Mouse (Mus musculus): ENCODE measurements around the gene Ces2c. TPM values are rescaled to one million over a fixed set of nuclear protein-coding genes. Genes with fewer than 3 reads are reported as not detected.

The Ces2c gene
- not detected in 2 replicates for polyA plus RNA-seq (2012; ENCODE audit: insufficient read depth, insufficient read length, missing spikeins)

- H3K4me3 ChIP-seq (ENCODE audit: insufficient read depth, low read length), result no peak within 1 kb of the TSS
- no peaks in the 10 kb centered on the region for H3K4me1 ChIP-seq (ENCODE audit: control insufficient read depth, insufficient read depth, low read length)
- TF ChIP-seq POLR2A (IDR thresholded peaks at IDR 0.05; ENCODE audit: borderline replicate concordance, low read depth, low read length), result no peak
- no peak for TF ChIP-seq CTCF (IDR thresholded peaks at IDR 0.05; ENCODE audit: low read depth, low read length)
- H3K27ac ChIP-seq (ENCODE audit: insufficient read depth, low read depth, low read length), result no peak within 1 kb of the TSS
Observed at GRCm38 (mm10) chr8:104846831-104847230, at the start of gene Ces2c. Ces2c (plus strand) TSS chr8:104847068.

- no peak for TF ChIP-seq CTCF (IDR thresholded peaks at IDR 0.05; ENCODE audit: low read depth, low read length)
- TF ChIP-seq POLR2A (IDR thresholded peaks at IDR 0.05; ENCODE audit: borderline replicate concordance, low read depth, low read length), result no peak
- Histone ChIP-seq H3K4me3 (ENCODE audit: insufficient read depth, low read length) (no peak overlapping the region), H3K27ac (ENCODE audit: insufficient read depth, low read depth, low read length) (no peak overlapping the region), H3K4me1 (ENCODE audit: control insufficient read depth, insufficient read depth, low read length) (no peaks in the 10 kb centered on the region)
Observed at GRCm38 (mm10) chr8:104799385-104799784, 47.5 kb upstream of the Ces2c start.

- H3K27ac ChIP-seq (ENCODE audit: insufficient read depth, low read depth, low read length), result no peak overlapping the region
- TF ChIP-seq POLR2A (IDR thresholded peaks at IDR 0.05; ENCODE audit: borderline replicate concordance, low read depth, low read length) (no peak), CTCF (IDR thresholded peaks at IDR 0.05; ENCODE audit: low read depth, low read length) (no peak)
- H3K4me3 ChIP-seq (ENCODE audit: insufficient read depth, low read length), result no peak overlapping the region
- no peaks in the 10 kb centered on the region for H3K4me1 ChIP-seq (ENCODE audit: control insufficient read depth, insufficient read depth, low read length)
Observed at GRCm38 (mm10) chr8:104806127-104806526, 40.7 kb upstream of the Ces2c start.

- Histone ChIP-seq H3K27ac (ENCODE audit: insufficient read depth, low read depth, low read length) (no peak overlapping the region), H3K4me3 (ENCODE audit: insufficient read depth, low read length) (no peak overlapping the region), H3K4me1 (ENCODE audit: control insufficient read depth, insufficient read depth, low read length) (no peaks in the 10 kb centered on the region)
- no peak for TF ChIP-seq CTCF (IDR thresholded peaks at IDR 0.05; ENCODE audit: low read depth, low read length)
- no peak for TF ChIP-seq POLR2A (IDR thresholded peaks at IDR 0.05; ENCODE audit: borderline replicate concordance, low read depth, low read length)
Observed at GRCm38 (mm10) chr8:104808542-104809413, 38.1 kb upstream of the Ces2c start.

- H3K27ac ChIP-seq (ENCODE audit: insufficient read depth, low read depth, low read length), result no peak overlapping the region
- no peak for TF ChIP-seq CTCF (IDR thresholded peaks at IDR 0.05; ENCODE audit: low read depth, low read length)
- TF ChIP-seq POLR2A (IDR thresholded peaks at IDR 0.05; ENCODE audit: borderline replicate concordance, low read depth, low read length), result no peak
- H3K4me3 ChIP-seq (ENCODE audit: insufficient read depth, low read length), result no peak overlapping the region
- no peaks in the 10 kb centered on the region for H3K4me1 ChIP-seq (ENCODE audit: control insufficient read depth, insufficient read depth, low read length)
Observed at GRCm38 (mm10) chr8:104809436-104809835, 37.4 kb upstream of the Ces2c start.

- no peak overlapping the region for H3K4me3 ChIP-seq (ENCODE audit: insufficient read depth, low read length)
- no peak overlapping the region for H3K27ac ChIP-seq (ENCODE audit: insufficient read depth, low read depth, low read length)
- H3K4me1 ChIP-seq (ENCODE audit: control insufficient read depth, insufficient read depth, low read length), result no peaks in the 10 kb centered on the region
- TF ChIP-seq CTCF (IDR thresholded peaks at IDR 0.05; ENCODE audit: low read depth, low read length), result no peak
- TF ChIP-seq POLR2A (IDR thresholded peaks at IDR 0.05; ENCODE audit: borderline replicate concordance, low read depth, low read length), result no peak
Observed at GRCm38 (mm10) chr8:104826912-104827311, 20.0 kb upstream of the Ces2c start.

GRCm38 (mm10) chr8:104828221-104828620 is 18.6 kb upstream of the Ces2c start:
- no peak overlapping the region for H3K4me3 ChIP-seq (ENCODE audit: insufficient read depth, low read length)
- TF ChIP-seq POLR2A (IDR thresholded peaks at IDR 0.05; ENCODE audit: borderline replicate concordance, low read depth, low read length) (no peak), CTCF (IDR thresholded peaks at IDR 0.05; ENCODE audit: low read depth, low read length) (no peak)
- no peak overlapping the region for H3K27ac ChIP-seq (ENCODE audit: insufficient read depth, low read depth, low read length)
- H3K4me1 ChIP-seq (ENCODE audit: control insufficient read depth, insufficient read depth, low read length), result no peaks in the 10 kb centered on the region

- no peak within 1 kb of the TSS for H3K4me3 ChIP-seq (ENCODE audit: insufficient read depth, low read length)
- no peaks in the 10 kb centered on the region for H3K4me1 ChIP-seq (ENCODE audit: control insufficient read depth, insufficient read depth, low read length)
- no peak within 1 kb of the TSS for H3K27ac ChIP-seq (ENCODE audit: insufficient read depth, low read depth, low read length)
- TF ChIP-seq CTCF (IDR thresholded peaks at IDR 0.05; ENCODE audit: low read depth, low read length), result no peak
- TF ChIP-seq POLR2A (IDR thresholded peaks at IDR 0.05; ENCODE audit: borderline replicate concordance, low read depth, low read length), result no peak
Observed at GRCm38 (mm10) chr8:104831440-104831839, 15.4 kb upstream of the Ces2c start, which contains the start of gene Ces2b. Ces2b (plus strand) TSS chr8:104831572.

- no peak overlapping the region for H3K27ac ChIP-seq (ENCODE audit: insufficient read depth, low read depth, low read length)
- TF ChIP-seq CTCF (IDR thresholded peaks at IDR 0.05; ENCODE audit: low read depth, low read length) (no peak), POLR2A (IDR thresholded peaks at IDR 0.05; ENCODE audit: borderline replicate concordance, low read depth, low read length) (no peak)
- no peak overlapping the region for H3K4me3 ChIP-seq (ENCODE audit: insufficient read depth, low read length)
- no peaks in the 10 kb centered on the region for H3K4me1 ChIP-seq (ENCODE audit: control insufficient read depth, insufficient read depth, low read length)
Observed at GRCm38 (mm10) chr8:104841360-104842078, 5.3 kb upstream of the Ces2c start.

Measured in bone marrow macrophage, adult 2 months (primary cell).